Mouse (Mus musculus) C3H10T1/2 (cell line): ENCODE measurements around the gene Mcrip2. TPM values are rescaled to one million over a fixed set of nuclear protein-coding genes. Genes with fewer than 3 reads are reported as not detected.

Source experiments
- polyA plus RNA-seq, 2 experiments: library from polyadenylated mRNA; unstranded; fragments of >200 nt; fragmentation: generic; extraction: Trizol; gene quantifications; one replicate each; pipeline ENCODE4 v1.2.1; 2012; ENCODE audit warnings: missing spikeins in 2 of 2

The Mcrip2 gene
- polyA plus RNA-seq, result 10 to 100 TPM; 19.6 to 60.3 TPM

GRCm38 (mm10) chr17:25868601-25869191 is at the start of gene Mcrip2:
TSS of gene Mcrip2 (minus strand) at chr17:25868764.

DNA sequence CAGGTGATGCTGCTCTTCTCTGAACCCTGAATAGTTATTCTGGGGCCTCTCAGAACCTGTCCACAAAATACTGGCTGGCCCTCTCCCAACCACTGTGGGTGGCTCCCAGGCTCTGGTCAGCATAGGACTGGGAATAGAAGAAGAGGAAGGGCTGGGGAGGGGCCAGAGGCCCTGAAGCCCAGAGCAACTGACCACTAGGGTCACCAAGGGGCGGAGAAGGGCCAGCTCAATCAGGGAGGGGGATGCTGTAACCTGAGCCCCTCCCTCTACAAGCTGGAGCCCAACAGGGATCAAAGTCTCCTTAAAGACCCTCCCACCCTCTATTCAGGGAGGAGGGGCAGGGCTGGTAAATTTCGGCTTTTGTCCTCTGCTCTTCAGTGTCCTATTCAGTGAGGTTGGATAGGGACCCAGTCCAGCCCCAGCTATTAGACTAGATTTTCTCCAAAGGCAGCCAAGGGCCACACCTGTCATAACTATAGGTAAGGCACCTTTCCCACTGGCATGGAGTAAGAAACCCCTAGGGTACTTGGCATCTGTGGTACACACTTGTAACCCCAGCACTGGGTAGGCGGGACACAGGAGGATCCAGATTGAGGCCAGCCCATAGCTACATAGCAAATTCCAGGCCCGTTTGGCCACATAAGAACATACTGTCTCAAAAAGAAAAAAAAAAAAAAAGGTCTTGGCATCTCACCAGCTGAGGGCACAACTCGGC is 11.8 kb upstream of the Mcrip2 start, which contains the start of gene Wfikkn1:
Gene Wfikkn1 (minus strand): TSS at position 663 of the 715 bp plus-strand sequence.

GRCm38 (mm10) chr17:25874721-25875170 is 6.2 kb upstream of the Mcrip2 start, which contains the start of gene Mettl26:
TSS of gene Mettl26 (plus strand) at chr17:25875074.

DNA sequence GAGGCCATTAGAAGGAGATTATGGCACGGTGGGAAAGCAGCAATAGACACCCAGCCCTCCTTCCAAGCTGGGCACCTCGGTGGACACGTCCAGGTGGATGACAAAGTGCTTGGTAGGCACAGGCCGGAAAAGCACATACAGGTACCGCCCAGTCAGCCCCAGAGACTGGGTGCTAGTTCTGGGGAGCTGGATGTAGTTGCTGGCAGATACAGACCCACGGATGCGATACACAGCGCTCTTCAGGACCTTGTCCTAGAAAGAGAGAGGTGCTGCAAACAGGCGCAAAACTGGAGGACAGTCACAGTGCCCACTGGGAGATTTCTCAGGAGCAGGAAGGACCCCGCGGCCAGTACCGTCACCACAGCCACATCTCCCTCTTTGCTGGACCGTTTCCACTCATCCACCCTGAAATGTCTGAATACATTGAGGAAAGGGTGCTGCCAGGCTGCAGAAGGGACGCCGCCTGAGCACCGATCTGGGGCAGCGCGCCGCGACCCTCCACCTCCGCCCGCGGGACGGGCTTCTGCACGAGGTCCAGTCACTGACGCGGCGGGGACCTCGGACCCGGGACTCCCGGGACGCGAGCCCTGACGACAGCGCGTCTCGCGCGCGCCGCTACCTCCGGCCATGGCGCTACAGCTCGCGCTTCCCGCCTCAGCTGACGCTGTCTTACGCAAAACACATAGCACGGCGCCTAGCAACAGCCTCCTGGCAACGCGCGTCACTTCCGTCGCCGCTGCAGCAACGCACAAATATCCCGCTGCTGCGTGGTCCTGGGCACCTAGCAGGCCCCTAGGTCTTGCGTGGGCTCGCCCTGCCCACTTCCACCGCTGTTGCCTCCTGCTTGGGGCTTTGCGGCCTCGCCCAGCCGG is 7.5 kb downstream of the Mcrip2 start, which contains the start of gene Wdr90:
Gene Wdr90 (minus strand): TSS at position 670 of the 872 bp plus-strand sequence.

GRCm38 (mm10) chr17:25844396-25844901 is 24.1 kb downstream of the Mcrip2 start, which contains the start of gene Rhot2:
TSS of gene Rhot2 (minus strand) at chr17:25844851.

DNA sequence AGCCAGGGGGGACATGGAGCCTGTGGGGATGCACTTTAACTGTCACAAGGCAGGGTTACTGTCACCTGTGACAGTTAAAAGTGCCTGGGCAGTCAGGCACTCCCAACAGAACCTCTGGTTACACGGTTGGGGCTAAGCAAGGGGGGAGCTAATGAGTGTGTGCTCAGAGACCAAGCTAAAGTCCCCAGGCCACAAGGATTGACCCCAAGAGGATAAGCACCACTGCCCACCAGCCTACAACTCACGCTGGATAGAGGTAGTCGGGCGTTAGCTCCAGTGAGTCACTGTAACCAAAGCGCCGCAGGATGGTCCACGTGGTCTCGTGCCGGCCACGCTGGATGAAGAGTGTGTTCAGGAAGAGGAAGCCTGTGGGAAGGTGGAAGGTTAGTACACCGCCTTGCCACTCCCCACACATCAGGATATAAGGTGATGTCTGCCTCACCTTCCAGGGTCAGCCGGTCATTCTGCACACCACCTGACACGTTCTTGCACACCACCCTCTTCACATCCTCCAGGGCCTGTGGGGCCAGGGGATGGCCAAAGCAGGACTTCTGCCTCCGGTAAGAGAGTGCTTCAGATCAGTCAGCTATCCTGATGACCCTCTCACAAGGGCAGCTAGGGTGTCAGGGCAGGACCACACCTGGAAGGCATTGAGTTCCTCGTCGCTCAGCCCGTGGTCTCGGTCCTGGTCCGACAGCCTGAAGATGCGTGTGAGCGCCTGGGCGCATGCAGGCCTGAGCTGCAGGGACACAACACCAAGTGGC is 27.3 kb downstream of the Mcrip2 start, which contains the start of gene Gm20683:
Gene Gm20683 (minus strand): TSS at position 647 of the 764 bp plus-strand sequence.

DNA sequence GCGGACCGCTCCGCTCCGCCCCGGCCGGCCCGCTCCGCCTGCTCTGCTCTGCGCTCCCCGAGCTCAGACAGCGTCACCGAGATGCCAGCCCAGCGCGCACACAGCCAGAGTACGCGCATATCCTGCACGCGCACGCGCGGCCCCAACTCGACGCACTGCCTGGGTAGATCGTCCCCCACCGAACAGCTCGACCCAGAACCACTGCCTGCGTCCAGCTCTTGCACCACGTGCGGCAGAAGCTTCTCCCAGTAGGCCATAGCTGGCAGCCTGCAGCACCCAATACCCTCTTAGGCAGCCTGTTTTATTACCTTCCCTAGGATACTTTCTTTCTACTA is 31.5 kb downstream of the Mcrip2 start, which contains the start of gene Rhbdl1:
Gene Rhbdl1 (minus strand): TSS at position 220 of the 335 bp plus-strand sequence.

DNA sequence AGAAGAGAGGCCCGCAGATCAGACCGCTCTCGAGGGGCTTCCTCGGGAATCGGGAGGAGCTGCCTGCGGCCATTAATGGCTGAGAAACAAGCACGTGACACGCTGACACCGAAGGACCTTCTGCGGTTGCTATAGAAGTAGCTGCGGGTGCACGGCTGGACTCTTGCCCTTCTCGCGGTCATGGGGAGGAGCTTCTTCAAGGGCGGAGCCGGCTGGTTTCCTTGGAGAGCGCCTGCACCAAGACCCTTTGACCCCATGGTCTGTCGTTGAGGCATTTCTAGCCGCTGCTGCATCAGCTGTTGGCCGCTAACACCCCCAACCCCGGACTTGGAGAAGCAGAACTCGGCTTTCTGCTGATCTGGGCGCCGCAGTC is 35.3 kb downstream of the Mcrip2 start, which contains the start of gene Stub1:
Gene Stub1 (minus strand): TSS at position 114 of the 373 bp plus-strand sequence.

GRCm38 (mm10) chr17:25828712-25829557 is 39.6 kb downstream of the Mcrip2 start, which contains the start of gene Jmjd8:
TSS of gene Jmjd8 (plus strand) at chr17:25828867.

DNA sequence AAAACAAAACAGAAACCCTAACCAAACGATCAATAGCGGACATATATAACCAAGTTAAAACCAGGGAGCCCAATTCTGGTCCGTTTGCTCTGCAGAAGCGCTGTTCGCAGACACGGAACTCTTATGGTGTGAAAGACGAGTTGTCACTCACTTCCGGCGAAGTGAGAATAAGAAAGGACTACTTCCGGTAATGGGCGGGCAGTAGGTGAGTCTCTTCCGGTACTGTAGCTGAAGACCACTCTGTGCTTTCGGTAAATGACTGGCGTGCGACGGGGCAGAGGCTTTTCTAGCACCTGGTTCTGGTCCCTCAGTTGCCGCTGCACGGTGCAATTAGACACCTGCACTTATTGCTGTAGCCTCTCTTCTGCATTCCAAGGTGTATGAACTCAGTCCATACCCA is 45.1 kb downstream of the Mcrip2 start, which contains the start of gene Wdr24:
Gene Wdr24 (plus strand): TSS at position 176 of the 400 bp plus-strand sequence.

Other genes with a start within 250 kb of the Mcrip2 start
- under 1 TPM; 0.68 to 0.90 TPM for gene Gng13, start 151.6 kb downstream of the Mcrip2 start, polyA plus RNA-seq
- gene Chtf18, start 141.3 kb downstream of the Mcrip2 start, polyA plus RNA-seq, result 10 to 100 TPM; 13.0 to 64.2 TPM
- 10 to 100 TPM; 29.8 to 35.4 TPM for gene Rpusd1, start 141.1 kb downstream of the Mcrip2 start, polyA plus RNA-seq
- under 1 TPM; 0.01 to 0.05 TPM for gene Mslnl, start 132.7 kb downstream of the Mcrip2 start, polyA plus RNA-seq
- 10 to 100 TPM in 1 of 2 experiments, 1 to 10 TPM in 1; 5.9 to 17.1 TPM for gene Msln, start 114.4 kb downstream of the Mcrip2 start, polyA plus RNA-seq
- 10 to 100 TPM; 19.4 to 24.0 TPM for gene Narfl, start 95.0 kb downstream of the Mcrip2 start, polyA plus RNA-seq
- 10 to 100 TPM; 33.9 to 66.4 TPM for gene Haghl, start 83.1 kb downstream of the Mcrip2 start, polyA plus RNA-seq
- gene Ccdc78, start 82.2 kb downstream of the Mcrip2 start, polyA plus RNA-seq, result under 1 TPM; 0.11 to 0.14 TPM
- 10 to 100 TPM; 89.1 to 99.0 TPM for gene Fam173a, start 75.9 kb downstream of the Mcrip2 start, polyA plus RNA-seq
- gene AC134908.4, start 73.1 kb downstream of the Mcrip2 start, polyA plus RNA-seq, result 1 to 10 TPM in 1 of 2 experiments, not detected in 1; 1.4 TPM
- 100 to 1,000 TPM in 1 of 2 experiments, 10 to 100 TPM in 1; 88.0 to 177 TPM for gene Metrn, start 71.6 kb downstream of the Mcrip2 start, polyA plus RNA-seq
- under 1 TPM; 0.05 to 0.27 TPM for gene Fbxl16, start 59.7 kb downstream of the Mcrip2 start, polyA plus RNA-seq
- 10 to 100 TPM in 1 of 2 experiments, 1 to 10 TPM in 1; 10.0 to 27.6 TPM for gene Wdr24, start 45.1 kb downstream of the Mcrip2 start, polyA plus RNA-seq
- 10 to 100 TPM; 14.3 to 39.3 TPM for gene Jmjd8, start 39.9 kb downstream of the Mcrip2 start, polyA plus RNA-seq
- gene Stub1, start 35.4 kb downstream of the Mcrip2 start, polyA plus RNA-seq, result 100 to 1,000 TPM; 242 to 426 TPM
- gene Rhbdl1, start 31.5 kb downstream of the Mcrip2 start, polyA plus RNA-seq, result 1 to 10 TPM in 1 of 2 experiments, under 1 TPM in 1; 0.07 to 1.4 TPM
- 1 to 10 TPM in 1 of 2 experiments, under 1 TPM in 1; 0.06 to 1.5 TPM for gene Gm20683, start 27.0 kb downstream of the Mcrip2 start, polyA plus RNA-seq
- gene Rhot2, start 23.9 kb downstream of the Mcrip2 start, polyA plus RNA-seq, result 10 to 100 TPM; 17.7 to 29.4 TPM
- 10 to 100 TPM; 15.7 to 20.9 TPM for gene Wdr90, start 7.3 kb downstream of the Mcrip2 start, polyA plus RNA-seq
- gene Mettl26, start 6.3 kb upstream of the Mcrip2 start, polyA plus RNA-seq, result 10 to 100 TPM; 39.4 to 53.9 TPM
- gene Wfikkn1, start 12.1 kb upstream of the Mcrip2 start, polyA plus RNA-seq, result 1 to 10 TPM in 1 of 2 experiments, under 1 TPM in 1; 0.22 to 1.1 TPM
- gene Rab40c, start 51.0 kb upstream of the Mcrip2 start, polyA plus RNA-seq, result 10 to 100 TPM; 14.7 to 31.1 TPM
- gene Pigq, start 76.2 kb upstream of the Mcrip2 start, polyA plus RNA-seq, result 10 to 100 TPM; 24.9 to 42.4 TPM
- gene Nhlrc4, start 76.2 kb upstream of the Mcrip2 start, polyA plus RNA-seq, result under 1 TPM; 0.02 to 0.78 TPM
- gene A930017K11Rik, start 83.8 kb upstream of the Mcrip2 start, polyA plus RNA-seq, result under 1 TPM; 0.02 to 0.04 TPM
- gene Capn15, start 117.0 kb upstream of the Mcrip2 start, polyA plus RNA-seq, result 10 to 100 TPM in 1 of 2 experiments, 1 to 10 TPM in 1; 4.7 to 13.1 TPM
- 10 to 100 TPM in 1 of 2 experiments, 1 to 10 TPM in 1; 6.5 to 26.0 TPM for gene Rab11fip3, start 200.8 kb upstream of the Mcrip2 start, polyA plus RNA-seq
- 10 to 100 TPM in 1 of 2 experiments, 1 to 10 TPM in 1; 1.2 to 18.9 TPM for gene Decr2, start 221.6 kb upstream of the Mcrip2 start, polyA plus RNA-seq
- gene Nme4, start 226.8 kb upstream of the Mcrip2 start, polyA plus RNA-seq, result 10 to 100 TPM; 49.6 to 54.8 TPM
- gene Tmem8, start 244.5 kb upstream of the Mcrip2 start, polyA plus RNA-seq, result 10 to 100 TPM in 1 of 2 experiments, 1 to 10 TPM in 1; 3.2 to 11.1 TPM